ENCODE assay signal across 18 mouse cellular contexts in the genomic region with DNA sequence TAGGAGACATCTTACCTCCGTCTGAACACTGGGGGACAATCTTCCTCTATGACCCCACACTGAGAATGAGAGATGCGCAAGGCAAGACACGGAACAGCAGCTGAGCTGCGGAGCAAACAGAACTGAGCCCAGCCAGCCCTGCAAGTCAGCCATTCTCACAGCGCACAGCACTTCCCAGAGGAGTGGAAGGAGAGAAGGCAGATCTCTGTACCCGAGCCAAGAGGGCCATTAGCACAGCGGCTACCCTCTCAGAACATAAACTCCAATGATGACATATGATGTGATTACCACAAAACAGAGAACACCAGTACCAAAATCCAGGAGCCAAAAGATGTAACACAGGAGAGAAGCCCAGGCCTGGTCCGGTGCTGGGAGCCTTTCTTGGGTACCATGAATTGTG.
DNase-seq lines count a peak whose midpoint lies in the region; ATAC-seq and TF ChIP-seq lines count a peak whose summit lies in the region.
"Had no signal": no experiment of that assay in that cellular context is flagged by ENCODE, and none has a peak within 500 bp of the region (broad histone marks: within the 10 kb centered on the region; RNA-seq: fewer than 3 reads in every experiment).

No protein-coding gene starts in this region.

- no peak for DNase-seq in forebrain, embryonic 14.5 days (ENCODE audit: low spot score)
- DNase-seq in hindbrain, embryonic 14.5 days (ENCODE audit: low spot score): no peak
- no peak for DNase-seq in midbrain, embryonic 14.5 days
- no peak for DNase-seq in midbrain, embryonic 11.5 days (ENCODE audit: low spot score, missing footprints)
- no peak for DNase-seq in midbrain, postnatal 0 days (ENCODE audit: low spot score)
- no peak for DNase-seq in spleen, adult 18-20 months
- DNase-seq: adrenal gland, postnatal 14 days; gastrocnemius, postnatal 36 days; heart, adult 18-20 months; heart, postnatal 14 days had no signal

- no peaks in the 10 kb centered on the region for H3K9me3 ChIP-seq in forebrain, embryonic 13.5 days (replicated peaks)
- H3K9me3 ChIP-seq in forebrain, embryonic 14.5 days (replicated peaks; ENCODE audit: control insufficient read depth, low read length): no peaks in the 10 kb centered on the region
- H3K9me3 ChIP-seq in hindbrain, embryonic 13.5 days: no peaks in the 10 kb centered on the region
- no peaks in the 10 kb centered on the region for H3K9me3 ChIP-seq in hindbrain, embryonic 14.5 days (ENCODE audit: control insufficient read depth, low read length)
- no peaks in the 10 kb centered on the region for H3K9me3 ChIP-seq in midbrain, embryonic 14.5 days (ENCODE audit: control insufficient read depth, low read length)
- H3K9me3 ChIP-seq in midbrain, embryonic 11.5 days (ENCODE audit: control insufficient read depth, low read length): no peaks in the 10 kb centered on the region
- H3K9me3 ChIP-seq in midbrain, postnatal 0 days (ENCODE audit: low read length): no peaks in the 10 kb centered on the region
- H3K9me3 ChIP-seq: embryonic facial prominence, embryonic 10.5 days; heart, embryonic 15.5 days had no signal

- no peaks in the 10 kb centered on the region for H3K36me3 ChIP-seq in forebrain, embryonic 13.5 days (ENCODE audit: poor library complexity, severe bottlenecking)
- H3K36me3 ChIP-seq in forebrain, embryonic 14.5 days (ENCODE audit: control insufficient read depth, insufficient read depth, low read length): no peaks in the 10 kb centered on the region
- no peaks in the 10 kb centered on the region for H3K36me3 ChIP-seq in hindbrain, embryonic 13.5 days
- no peaks in the 10 kb centered on the region for H3K36me3 ChIP-seq in hindbrain, embryonic 14.5 days (replicated peaks; ENCODE audit: control insufficient read depth, insufficient read depth)
- no peaks in the 10 kb centered on the region for H3K36me3 ChIP-seq in midbrain, embryonic 14.5 days (ENCODE audit: control insufficient read depth, insufficient read depth, low read length)
- H3K36me3 ChIP-seq in midbrain, embryonic 11.5 days (ENCODE audit: control insufficient read depth, insufficient read depth, low read length): no peaks in the 10 kb centered on the region
- no peaks in the 10 kb centered on the region for H3K36me3 ChIP-seq in midbrain, postnatal 0 days (ENCODE audit: insufficient read depth, low read length)
- H3K36me3 ChIP-seq: embryonic facial prominence, embryonic 10.5 days; heart, embryonic 15.5 days had no signal

- no peak overlapping the region for H3K4me3 ChIP-seq in forebrain, embryonic 13.5 days
- no peak overlapping the region for H3K4me3 ChIP-seq in forebrain, embryonic 14.5 days (ENCODE audit: low read depth, low read length)
- H3K4me3 ChIP-seq in hindbrain, embryonic 13.5 days: no peak overlapping the region
- no peak overlapping the region for H3K4me3 ChIP-seq in hindbrain, embryonic 14.5 days (replicated peaks; ENCODE audit: low read length)
- no peak overlapping the region for H3K4me3 ChIP-seq in midbrain, embryonic 14.5 days (replicated peaks; ENCODE audit: low read depth, low read length)
- no peak overlapping the region for H3K4me3 ChIP-seq in midbrain, embryonic 11.5 days (ENCODE audit: low read depth, low read length)
- no peak overlapping the region for H3K4me3 ChIP-seq in midbrain, postnatal 0 days (ENCODE audit: low read depth, low read length)
- H3K4me3 ChIP-seq: embryonic facial prominence, embryonic 10.5 days; heart, embryonic 15.5 days had no signal

- WGBS in forebrain, embryonic 13.5 days: 65% methylated on average over 8 of the region's 8 CpGs
- WGBS in forebrain, embryonic 14.5 days: 78% methylated on average over 8 of the region's 8 CpGs
- 58% methylated on average over 8 of the region's 8 CpGs for WGBS in hindbrain, embryonic 13.5 days
- WGBS in hindbrain, embryonic 14.5 days: 61% methylated on average over 8 of the region's 8 CpGs
- WGBS in midbrain, embryonic 14.5 days: 62% methylated on average over 8 of the region's 8 CpGs
- WGBS in midbrain, embryonic 11.5 days: 75% methylated on average over 8 of the region's 8 CpGs
- WGBS in midbrain, postnatal 0 days: 59% methylated on average over 8 of the region's 8 CpGs

- no peak for TF ChIP-seq CTCF in midbrain, postnatal 0 days (IDR thresholded peaks at IDR 0.05)

- peak overlapping the region; percentile 41; the same call in 1 of the 2 replicates for H3K27ac ChIP-seq in forebrain, embryonic 13.5 days
- no peak overlapping the region for H3K27ac ChIP-seq in forebrain, embryonic 14.5 days (ENCODE audit: low read depth, low read length)
- H3K27ac ChIP-seq in hindbrain, embryonic 13.5 days: peak overlapping the region; percentile 42; the same call in 1 of the 2 replicates
- no peak overlapping the region for H3K27ac ChIP-seq in hindbrain, embryonic 14.5 days
- H3K27ac ChIP-seq in midbrain, embryonic 14.5 days (replicated peaks; ENCODE audit: low read depth, low read length): 0 out of 2 replicates have a peak overlapping the region, but pooled peaks have one; percentile 60
- H3K27ac ChIP-seq in midbrain, embryonic 11.5 days (ENCODE audit: low read depth, low read length): no peak overlapping the region
- 0 out of 2 replicates have a peak overlapping the region, but pooled peaks have one; percentile 7 for H3K27ac ChIP-seq in midbrain, postnatal 0 days (ENCODE audit: low read depth, low read length)
- H3K27ac ChIP-seq: embryonic facial prominence, embryonic 10.5 days; heart, embryonic 15.5 days had no signal

- ATAC-seq in forebrain, embryonic 13.5 days: no peak
- ATAC-seq in forebrain, embryonic 14.5 days: no peak
- ATAC-seq in hindbrain, embryonic 13.5 days (ENCODE audit: low FRiP score): no peak
- ATAC-seq in hindbrain, embryonic 14.5 days (ENCODE audit: low FRiP score): no peak
- ATAC-seq in midbrain, embryonic 14.5 days (ENCODE audit: low FRiP score, low TSS enrichment): no peak
- ATAC-seq in midbrain, embryonic 11.5 days (ENCODE audit: low FRiP score): no peak
- ATAC-seq in midbrain, postnatal 0 days (ENCODE audit: low FRiP score): no peak
- ATAC-seq: activated CD4-positive, CD25-positive, alpha-beta regulatory T cell, adult 4 months; hindbrain, embryonic 16.5 days; Patski had no signal

- H3K27me3 ChIP-seq in forebrain, embryonic 13.5 days: no peaks in the 10 kb centered on the region
- H3K27me3 ChIP-seq in forebrain, embryonic 14.5 days (replicated peaks; ENCODE audit: control insufficient read depth, insufficient read depth, low read length): no peaks in the 10 kb centered on the region
- H3K27me3 ChIP-seq in hindbrain, embryonic 13.5 days: no peaks in the 10 kb centered on the region
- H3K27me3 ChIP-seq in hindbrain, embryonic 14.5 days (ENCODE audit: control insufficient read depth, insufficient read depth, low read length): no peaks in the 10 kb centered on the region
- no peaks in the 10 kb centered on the region for H3K27me3 ChIP-seq in midbrain, embryonic 14.5 days (ENCODE audit: control insufficient read depth, insufficient read depth, low read length)
- no peaks in the 10 kb centered on the region; the same call in 1 of the 2 replicates for H3K27me3 ChIP-seq in midbrain, embryonic 11.5 days (ENCODE audit: control insufficient read depth, insufficient read depth, low read length)
- no peaks in the 10 kb centered on the region for H3K27me3 ChIP-seq in midbrain, postnatal 0 days (ENCODE audit: insufficient read depth, low read length)
- H3K27me3 ChIP-seq: heart, embryonic 15.5 days had no signal

- H3K4me1 ChIP-seq in forebrain, embryonic 13.5 days: peaks cover 15% of the 10 kb centered on the region
- H3K4me1 ChIP-seq in forebrain, embryonic 14.5 days (ENCODE audit: control insufficient read depth, insufficient read depth, low read length): peaks cover 6% of the 10 kb centered on the region; the same call in 1 of the 2 replicates
- H3K4me1 ChIP-seq in hindbrain, embryonic 13.5 days (replicated peaks): peaks cover 36% of the 10 kb centered on the region
- peaks cover 7% of the 10 kb centered on the region for H3K4me1 ChIP-seq in hindbrain, embryonic 14.5 days (replicated peaks; ENCODE audit: control insufficient read depth, insufficient read depth, low read length)
- H3K4me1 ChIP-seq in midbrain, embryonic 14.5 days (ENCODE audit: control insufficient read depth, insufficient read depth, low read length): peaks cover 23% of the 10 kb centered on the region
- peaks cover 18% of the 10 kb centered on the region for H3K4me1 ChIP-seq in midbrain, embryonic 11.5 days (ENCODE audit: control insufficient read depth, insufficient read depth, low read length)
- H3K4me1 ChIP-seq in midbrain, postnatal 0 days (ENCODE audit: insufficient read depth, low read length): peaks cover 3% of the 10 kb centered on the region; the same call in 1 of the 2 replicates

- no peak overlapping the region for H3K9ac ChIP-seq in forebrain, embryonic 13.5 days
- H3K9ac ChIP-seq in forebrain, embryonic 14.5 days (ENCODE audit: low read length): no peak overlapping the region
- H3K9ac ChIP-seq in hindbrain, embryonic 13.5 days: no peak overlapping the region
- no peak overlapping the region; the same call in 1 of the 2 replicates for H3K9ac ChIP-seq in hindbrain, embryonic 14.5 days
- no peak overlapping the region for H3K9ac ChIP-seq in midbrain, embryonic 14.5 days (replicated peaks; ENCODE audit: low read length)
- no peak overlapping the region for H3K9ac ChIP-seq in midbrain, embryonic 11.5 days (ENCODE audit: low read length)
- no peak overlapping the region for H3K9ac ChIP-seq in midbrain, postnatal 0 days (replicated peaks; ENCODE audit: low read length, poor library complexity, severe bottlenecking)
- H3K9ac ChIP-seq: heart, embryonic 15.5 days had no signal

- H3K4me2 ChIP-seq in forebrain, embryonic 13.5 days: no peak overlapping the region
- H3K4me2 ChIP-seq in forebrain, embryonic 14.5 days (ENCODE audit: low read length): no peak overlapping the region
- H3K4me2 ChIP-seq in hindbrain, embryonic 13.5 days: no peak overlapping the region
- H3K4me2 ChIP-seq in hindbrain, embryonic 14.5 days (replicated peaks): no peak overlapping the region
- no peak overlapping the region for H3K4me2 ChIP-seq in midbrain, embryonic 14.5 days (ENCODE audit: low read length)
- H3K4me2 ChIP-seq in midbrain, embryonic 11.5 days: no peak overlapping the region
- no peak overlapping the region for H3K4me2 ChIP-seq in midbrain, postnatal 0 days (ENCODE audit: low read depth, low read length, poor library complexity, severe bottlenecking)
- H3K4me2 ChIP-seq: heart, embryonic 11.5 days; heart, embryonic 15.5 days had no signal

Comparison
In these comparisons a context has a peak if more than half of its experiments do, and no peak if none do; other contexts are left out.
1. H3K27ac ChIP-seq: peak in forebrain, embryonic 13.5 days (single experiment), hindbrain, embryonic 13.5 days (single experiment), midbrain, embryonic 14.5 days (single experiment) and midbrain, postnatal 0 days (single experiment); none in forebrain, embryonic 14.5 days (single experiment), hindbrain, embryonic 14.5 days (single experiment) and midbrain, embryonic 11.5 days (single experiment).